Mouse (Mus musculus) macrophage (primary cell): Measurements from ENCODE around the gene Gm826. TPM values are rescaled to one million over a fixed set of nuclear protein-coding genes. Genes with fewer than 3 reads are reported as not detected.

Source experiments
- H3K27ac ChIP-seq: fragments of 350-480 bp; formaldehyde crosslinking; 2 replicates; pipeline ENCODE4 v1.9.0; 2021
- H3K36me3 ChIP-seq: fragments of 350-480 bp; formaldehyde crosslinking; 2 replicates; pipeline ENCODE4 v1.9.0; 2021; ENCODE audit errors: inconsistent target
- H3K4me3 ChIP-seq: fragments of 350-480 bp; formaldehyde crosslinking; 2 replicates; pipeline ENCODE4 v1.9.0; 2021; ENCODE audit errors: inconsistent target
- H3K79me2 ChIP-seq: fragments of 350-480 bp; formaldehyde crosslinking; 2 replicates; pipeline ENCODE4 v1.9.0; 2021; ENCODE audit errors: inconsistent target
- WGBS: methylation state at CpG from one replicate; pipeline ENCODE4 v1.1.7; 2026; ENCODE audit warnings: inconsistent platforms; ENCODE audit not compliant: missing documents; 5-methylcytosine and 5-hydroxymethylcytosine counted together
- polyA plus RNA-seq: library from polyadenylated mRNA; stranded (reverse); fragments of 250-400 nt; gene quantifications from 3 replicates; pipeline ENCODE4 v1.2.4, GENCODE M21; 2018; ENCODE audit warnings: inconsistent platforms

The Gm826 gene
- polyA plus RNA-seq, 1 experiment from 2014 or later, result 0.20 TPM

DNA sequence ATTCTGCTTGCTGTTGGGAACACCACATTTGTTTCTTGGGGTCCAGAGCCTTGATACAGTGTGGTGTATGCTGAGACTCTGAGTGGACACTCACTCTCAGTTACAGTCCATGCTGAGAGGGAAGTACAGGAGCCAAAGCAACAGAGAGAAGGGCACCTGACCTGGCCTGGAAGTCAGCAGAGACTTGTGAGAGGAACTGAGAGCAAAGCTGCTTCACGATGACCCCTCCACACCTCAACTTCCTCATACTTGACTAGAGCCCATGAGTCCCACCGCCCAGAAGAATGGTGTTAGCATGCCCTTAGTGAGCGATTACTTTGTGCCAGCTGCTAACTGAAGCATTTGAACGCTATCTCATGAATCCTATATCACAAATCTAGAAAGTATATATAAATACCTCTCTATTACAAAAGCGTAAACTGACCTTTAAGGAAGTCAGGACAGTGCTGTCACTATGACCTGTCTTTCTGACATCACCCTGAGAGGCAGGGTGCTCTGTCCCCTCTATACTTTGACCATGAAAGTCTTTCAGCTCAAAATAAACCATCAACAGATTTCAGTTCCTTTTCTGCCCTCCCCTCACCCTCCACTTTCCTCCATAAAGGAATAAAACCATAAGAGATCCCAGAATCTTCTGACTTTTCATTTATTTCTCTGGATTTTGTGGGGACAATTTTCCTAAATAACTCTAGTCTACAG, 57.9 kb downstream of the Gm826 start:
- Histone ChIP-seq H3K79me2 (no peaks in the 10 kb centered on the region), H3K27ac (peak overlapping the region; percentile 10; the same call in 1 of the 2 replicates), H3K4me3 (no peak overlapping the region), H3K36me3 (no peaks in the 10 kb centered on the region)
- 43% methylated on average over 5 of the region's 5 CpGs for WGBS

DNA sequence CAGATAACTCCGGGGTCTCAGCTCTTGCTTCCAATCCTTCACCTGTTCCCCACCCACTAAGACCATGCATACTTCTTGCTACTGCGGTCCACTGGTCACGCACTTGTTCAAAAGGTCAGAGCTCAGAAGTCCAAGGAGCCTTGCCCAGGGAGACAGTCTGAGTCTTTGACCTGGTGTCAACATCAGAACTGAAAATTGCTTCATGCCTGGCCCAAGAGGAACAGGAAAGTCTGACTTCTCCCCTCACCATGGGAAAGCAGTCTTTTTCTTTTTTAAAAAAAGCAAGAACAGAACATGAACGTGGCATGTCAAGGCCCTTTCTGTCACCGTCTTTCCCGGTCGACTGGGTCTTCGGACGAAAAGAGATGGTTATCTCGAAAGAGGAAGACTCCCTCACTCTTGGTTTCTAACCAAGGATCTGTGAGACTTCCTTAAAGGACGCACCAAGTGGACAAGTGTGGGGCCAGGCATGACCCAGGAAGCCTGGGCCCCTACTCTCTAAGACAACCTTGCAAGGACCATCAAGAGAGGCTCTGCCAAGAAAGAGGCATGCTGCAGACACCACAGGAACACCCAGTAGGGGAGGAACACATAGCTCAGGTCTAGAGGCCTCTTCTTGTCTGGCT, 66.0 kb downstream of the Gm826 start:
- Histone ChIP-seq H3K79me2 (no peaks in the 10 kb centered on the region), H3K36me3 (no peaks in the 10 kb centered on the region), H3K27ac (peak overlapping the region; percentile 10; the same call in 1 of the 2 replicates), H3K4me3 (no peak overlapping the region)
- 43% methylated on average over 11 of the region's 11 CpGs for WGBS

DNA sequence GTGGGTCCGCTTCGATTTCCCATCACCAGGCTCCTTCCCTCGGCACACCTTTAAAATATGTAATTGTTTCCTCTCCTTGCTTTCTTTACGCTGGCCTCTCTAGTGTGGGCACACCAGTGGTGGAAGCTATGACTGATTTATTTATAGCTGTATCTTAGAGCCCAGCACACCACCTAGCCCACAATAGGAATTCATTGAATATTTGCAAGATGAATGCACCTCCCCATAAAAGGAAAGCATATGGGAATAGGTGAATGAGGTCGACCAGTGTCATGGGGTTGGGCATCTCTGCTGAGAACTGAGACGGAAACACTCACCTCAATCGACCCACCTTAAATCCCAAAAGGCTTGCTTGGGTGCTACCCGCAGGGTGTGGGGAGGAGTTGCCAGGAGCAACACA, 70.1 kb downstream of the Gm826 start:
- Histone ChIP-seq H3K79me2 (no peaks in the 10 kb centered on the region), H3K36me3 (no peaks in the 10 kb centered on the region), H3K27ac (no peak overlapping the region), H3K4me3 (no peak overlapping the region)
- WGBS, result 80% methylated on average over 8 of the region's 8 CpGs

DNA sequence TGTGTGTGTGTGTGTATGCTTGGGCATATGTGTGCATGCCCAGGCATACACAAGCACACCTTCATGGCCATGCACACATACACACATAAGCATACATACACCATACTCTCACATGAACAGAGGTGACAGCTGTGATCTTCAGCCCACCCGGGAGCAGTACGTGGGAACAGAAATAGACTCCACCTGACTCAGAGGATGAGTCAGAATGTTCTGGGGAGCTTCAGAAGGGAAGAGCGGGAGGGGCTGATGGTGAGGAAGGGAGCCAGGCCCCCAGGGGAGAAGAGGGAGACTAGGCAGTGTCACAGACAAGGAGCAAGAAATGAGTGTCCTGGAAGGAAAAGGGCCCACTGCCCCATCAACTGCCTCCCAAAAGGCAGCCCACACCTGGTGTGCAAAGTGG, 72.4 kb downstream of the Gm826 start:
- WGBS, result 84% methylated on average over 3 of the region's 3 CpGs
- Histone ChIP-seq H3K4me3 (no peak overlapping the region), H3K27ac (no peak overlapping the region), H3K36me3 (no peaks in the 10 kb centered on the region), H3K79me2 (no peaks in the 10 kb centered on the region)

Other genes with a start within 250 kb of the Gm826 start
- gene Mafb, start 32.9 kb upstream of the Gm826 start, polyA plus RNA-seq, result 65.1 to 129 TPM (median 106 TPM) in 3 replicates